Comparison of ENCODE assay signal across 10 mouse cellular contexts in the genomic region with DNA sequence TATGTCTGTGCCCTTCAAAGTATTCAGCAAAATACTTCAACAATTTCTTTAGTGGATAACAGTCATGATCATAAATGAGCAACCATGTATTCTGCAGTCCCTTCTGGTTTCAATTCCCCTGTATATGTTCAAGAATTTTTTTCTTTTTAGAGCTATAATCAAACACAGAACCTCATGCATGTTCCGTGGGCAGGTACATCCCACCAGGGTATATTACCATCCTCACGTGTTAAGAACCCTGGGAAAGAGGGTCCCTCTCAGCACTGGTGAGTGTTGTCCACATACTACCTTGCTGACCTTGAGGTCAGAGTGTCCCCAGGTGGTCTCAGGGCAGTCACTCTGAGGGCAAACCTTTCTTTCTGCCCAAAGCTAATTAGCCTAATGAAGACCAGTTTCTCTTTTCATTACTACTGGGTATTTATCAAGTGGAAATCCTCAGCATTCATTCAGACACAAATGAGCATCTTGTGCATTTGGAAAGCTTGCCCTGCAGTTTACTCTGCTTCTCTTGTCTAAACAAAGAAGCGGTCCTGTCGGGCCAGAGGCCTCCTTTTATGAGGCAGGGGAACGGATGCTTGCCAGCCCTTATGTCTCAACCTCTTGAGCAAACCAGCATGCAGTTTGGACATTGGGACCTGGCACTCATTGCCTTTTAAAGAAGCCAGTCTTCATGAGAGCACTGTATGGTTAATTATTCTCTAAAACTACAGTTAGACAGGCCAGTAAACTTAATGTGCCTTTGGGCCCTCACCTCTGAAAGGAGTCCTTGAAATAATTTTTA.
DNase-seq lines count a peak whose midpoint lies in the region; ATAC-seq and TF ChIP-seq lines count a peak whose summit lies in the region.
"Had no signal": no experiment of that assay in that cellular context is flagged by ENCODE, and none has a peak within 500 bp of the region (broad histone marks: within the 10 kb centered on the region; RNA-seq: fewer than 3 reads in every experiment).

No protein-coding gene starts in this region.

- H3K4me1 ChIP-seq in thymus, adult 2 months (replicated peaks; ENCODE audit: control insufficient read depth, insufficient read depth, low read length): no peaks in the 10 kb centered on the region

- TF ChIP-seq POLR2A in thymus, adult 2 months (IDR thresholded peaks at IDR 0.05; ENCODE audit: control insufficient read depth, extremely low read depth, insufficient read depth, low read length, poor library complexity): no peak

- peak; percentile 31 for DNase-seq in adrenal gland, postnatal 10 days
- no peak for DNase-seq in adrenal gland, adult 18-20 months (ENCODE audit: low spot score in 2 of 2)
- peak; percentile 15 to 17 for DNase-seq in left cerebral cortex, adult 9 months (ENCODE audit: low spot score in 2 of 2)
- no peak for DNase-seq in left cerebral cortex, adult 11 months (ENCODE audit: low spot score)
- DNase-seq in ES-CJ7 (ENCODE audit: low read depth, low spot score): peak; percentile 7
- peak; percentile 89 for DNase-seq in kidney, adult 9 months
- DNase-seq in thymus, adult 2 months: no peak
- DNase-seq: lung, adult 2 months had no signal

- no peak overlapping the region for H3K27ac ChIP-seq in thymus, adult 2 months (ENCODE audit: control insufficient read depth, insufficient read depth, low read length)
- H3K27ac ChIP-seq: stomach, postnatal 0 days had no signal

- H3K36me3 ChIP-seq in thymus, adult 2 months (ENCODE audit: control insufficient read depth, insufficient read depth, low read length): no peaks in the 10 kb centered on the region

- H3K27me3 ChIP-seq in thymus, adult 2 months (ENCODE audit: control insufficient read depth, insufficient read depth, low read length): no peaks in the 10 kb centered on the region

- 88% methylated on average over 5 of the region's 5 CpGs for WGBS in thymus, adult 2 months

- H3K4me3 ChIP-seq in thymus, adult 2 months (ENCODE audit: control insufficient read depth, insufficient read depth, low read length): no peak overlapping the region

- ATAC-seq in monocyte, adult 5-6 weeks (replicated peaks; ENCODE audit: insufficient number of reproducible peaks, low FRiP score, low TSS enrichment, poor library complexity, severe bottlenecking): no peak

- TF ChIP-seq CTCF in thymus, adult 2 months (IDR thresholded peaks at IDR 0.05; ENCODE audit: borderline replicate concordance, control insufficient read depth, extremely low read depth, insufficient read depth, low read length, poor library complexity): no peak

Comparison
In these comparisons a context has a peak if more than half of its experiments do, and no peak if none do; other contexts are left out.
1. DNase-seq: peak in adrenal gland, postnatal 10 days (single experiment), left cerebral cortex, adult 9 months (2 of 2), ES-CJ7 (single experiment) and kidney, adult 9 months (single experiment); none in adrenal gland, adult 18-20 months (0 of 2), left cerebral cortex, adult 11 months (single experiment) and thymus, adult 2 months (single experiment).